Mouse (Mus musculus) intestine, embryonic 16.5 days (tissue): Measurements from ENCODE around the gene Cbarp. TPM values are rescaled to one million over a fixed set of nuclear protein-coding genes. Genes with fewer than 3 reads are reported as not detected.

Source experiments
- ATAC-seq: fragments of 200-750 bp; cut with Nextera tagmentation; 2 replicates; pipeline ENCODE4 v1.8.0; 2017; ENCODE audit warnings: moderate TSS enrichment, moderate library complexity
- H3K27ac ChIP-seq: fragments of 300-500 bp; sonication (generic); 2 replicates; pipeline ENCODE4 v1.5.1; 2014; ENCODE audit warnings: mild to moderate bottlenecking, low read length
- H3K27me3 ChIP-seq: fragments of 300-500 bp; sonication (generic); replicated peaks from 2 replicates; pipeline ENCODE4 v1.6.1; 2014; ENCODE audit warnings: low read length, control low read depth, mixed read lengths; ENCODE audit not compliant: control insufficient read depth, insufficient read depth
- H3K36me3 ChIP-seq: fragments of 300-500 bp; sonication (generic); 2 replicates; pipeline ENCODE4 v1.6.1; 2014; ENCODE audit warnings: low read length, control low read depth; ENCODE audit not compliant: control insufficient read depth, insufficient read depth
- H3K4me1 ChIP-seq: fragments of 300-500 bp; sonication (generic); 2 replicates; pipeline ENCODE4 v1.6.1; 2014; ENCODE audit warnings: low read length, control low read depth, mixed read lengths; ENCODE audit not compliant: control insufficient read depth, insufficient read depth
- H3K4me2 ChIP-seq: fragments of 300-500 bp; sonication (generic); 2 replicates; pipeline ENCODE4 v1.6.1; 2014; ENCODE audit warnings: low read depth, low read length, control low read depth
- H3K4me3 ChIP-seq: fragments of 300-500 bp; sonication (generic); 2 replicates; pipeline ENCODE4 v1.5.1; 2014; ENCODE audit warnings: mild to moderate bottlenecking, low read length
- H3K9ac ChIP-seq: fragments of 300-500 bp; sonication (generic); 2 replicates; pipeline ENCODE4 v1.6.1; 2014; ENCODE audit warnings: low read depth, low read length
- H3K9me3 ChIP-seq: fragments of 300-500 bp; sonication (generic); 2 replicates; pipeline ENCODE4 v1.6.1; 2016; ENCODE audit warnings: low read length, control low read depth; ENCODE audit not compliant: control insufficient read depth
- WGBS: fragments of 180-500 bp; shearing (Covaris S2); extraction: QIAGEN DNeasy Blood & Tissue Kit; methylation state at CpG from one replicate; pipeline ENCODE4 v1.1.7; 2014; 5-methylcytosine and 5-hydroxymethylcytosine counted together
- polyA plus RNA-seq: library from polyadenylated mRNA; unstranded; fragments of >200 nt; fragmentation: Nextera tagmentation; extraction: Ambion mirVana; gene quantifications from 2 replicates; pipeline ENCODE4 v1.2.1, GENCODE M21; 2015

Gene Cbarp
- polyA plus RNA-seq, 1 experiment from 2014 or later: 5.1 TPM

- H3K36me3 ChIP-seq: peaks cover 9% of the 10 kb centered on the region; the same call in 1 of the 2 replicates
- H3K27ac ChIP-seq: no peak overlapping the region
- no peak for ATAC-seq
Observed at GRCm38 (mm10) chr10:80139975-80140665, 515 bp downstream of the Cbarp start.

GRCm38 (mm10) chr10:80139439-80139775 lies 1.2 kb downstream of the Cbarp start:
- Histone ChIP-seq H3K4me3 (peak overlapping the region; percentile 73), H3K27me3 (peaks cover 14% of the 10 kb centered on the region; the same call in 1 of the 2 replicates), H3K9ac (peak overlapping the region; percentile 78), H3K9me3 (no peaks in the 10 kb centered on the region), H3K4me2 (peak overlapping the region; percentile 98), H3K4me1 (peaks cover 52% of the 10 kb centered on the region), H3K27ac (peak overlapping the region; percentile 61), H3K36me3 (peaks cover 4% of the 10 kb centered on the region; the same call in 1 of the 2 replicates)
- 0% methylated on average over 10 of the region's 10 CpGs for WGBS
- peak; percentile 4 for ATAC-seq

More at GRCm38 (mm10) chr10:80139975-80140665, 515 bp downstream of the Cbarp start:
- no peak overlapping the region for H3K4me2 ChIP-seq
- H3K4me1 ChIP-seq: peaks cover 57% of the 10 kb centered on the region
- peaks cover 14% of the 10 kb centered on the region; the same call in 1 of the 2 replicates for H3K27me3 ChIP-seq
- H3K4me3 ChIP-seq: no peak overlapping the region
- no peaks in the 10 kb centered on the region for H3K9me3 ChIP-seq
- no peak overlapping the region for H3K9ac ChIP-seq
- 75% methylated on average over 11 of the region's 11 CpGs for WGBS

- Histone ChIP-seq H3K27me3 (peaks cover 14% of the 10 kb centered on the region; the same call in 1 of the 2 replicates), H3K4me1 (peaks cover 47% of the 10 kb centered on the region), H3K4me2 (peak within 1 kb of the TSS; percentile 98), H3K9me3 (no peaks in the 10 kb centered on the region), H3K36me3 (no peaks in the 10 kb centered on the region), H3K4me3 (peak within 1 kb of the TSS; percentile 73), H3K27ac (peak within 1 kb of the TSS; percentile 61), H3K9ac (peak within 1 kb of the TSS; percentile 78)
- peak; percentile 8 for ATAC-seq
- 0% methylated on average over 86 of the region's 94 CpGs for WGBS
Observed at GRCm38 (mm10) chr10:80138553-80139438, 1.8 kb downstream of the Cbarp start, which contains the start of gene Atp5d. Atp5d (plus strand) TSS chr10:80138632.

- WGBS: 6% methylated on average over 30 of the region's 33 CpGs
- no peaks in the 10 kb centered on the region for H3K9me3 ChIP-seq
Observed at GRCm38 (mm10) chr10:80137626-80138552, 2.7 kb downstream of the Cbarp start.

GRCm38 (mm10) chr10:80136952-80137625 lies 3.5 kb downstream of the Cbarp start:
- Histone ChIP-seq H3K9ac (peak overlapping the region; percentile 45), H3K9me3 (no peaks in the 10 kb centered on the region), H3K4me3 (peak overlapping the region; percentile 73), H3K27me3 (peaks cover 14% of the 10 kb centered on the region; the same call in 1 of the 2 replicates), H3K27ac (no peak overlapping the region), H3K4me2 (peak overlapping the region; percentile 98), H3K36me3 (no peaks in the 10 kb centered on the region), H3K4me1 (peaks cover 36% of the 10 kb centered on the region)
- WGBS: 8% methylated on average over 27 of the region's 29 CpGs
- ATAC-seq: no peak

More at GRCm38 (mm10) chr10:80137626-80138552, 2.7 kb downstream of the Cbarp start:
- Histone ChIP-seq H3K4me3 (peak overlapping the region; percentile 73), H3K4me2 (peak overlapping the region; percentile 98), H3K27ac (no peak overlapping the region), H3K36me3 (no peaks in the 10 kb centered on the region), H3K4me1 (peaks cover 40% of the 10 kb centered on the region), H3K27me3 (peaks cover 14% of the 10 kb centered on the region; the same call in 1 of the 2 replicates), H3K9ac (peak overlapping the region; percentile 78)
- ATAC-seq: no peak

- H3K4me3 ChIP-seq: peak overlapping the region; percentile 73
- peak overlapping the region; percentile 98 for H3K4me2 ChIP-seq
- no peak overlapping the region for H3K27ac ChIP-seq
- H3K27me3 ChIP-seq: peaks cover 14% of the 10 kb centered on the region; the same call in 1 of the 2 replicates
- 0 out of 2 replicates have a peak, but pooled peaks cover 4% of the 10 kb centered on the region for H3K36me3 ChIP-seq
- H3K9ac ChIP-seq: peak overlapping the region; percentile 45
- no peak for ATAC-seq
- 18% methylated on average over 41 of the region's 49 CpGs for WGBS
- H3K9me3 ChIP-seq: no peaks in the 10 kb centered on the region
- peaks cover 44% of the 10 kb centered on the region for H3K4me1 ChIP-seq
Observed at GRCm38 (mm10) chr10:80136179-80136951, 4.3 kb downstream of the Cbarp start.

- WGBS: 89% methylated on average over 1 of the region's 1 CpGs
Observed at GRCm38 (mm10) chr10:80135641-80136040, 5.0 kb downstream of the Cbarp start.

GRCm38 (mm10) chr10:80135161-80135560 lies 5.5 kb downstream of the Cbarp start:
- H3K9me3 ChIP-seq: no peaks in the 10 kb centered on the region
- H3K4me2 ChIP-seq: no peak overlapping the region
- 84% methylated on average over 10 of the region's 10 CpGs for WGBS
- peaks cover 14% of the 10 kb centered on the region; the same call in 1 of the 2 replicates for H3K27me3 ChIP-seq
- no peak overlapping the region for H3K9ac ChIP-seq
- no peak overlapping the region for H3K27ac ChIP-seq
- peaks cover 45% of the 10 kb centered on the region for H3K4me1 ChIP-seq
- 0 out of 2 replicates have a peak, but pooled peaks cover 4% of the 10 kb centered on the region for H3K36me3 ChIP-seq
- no peak for ATAC-seq
- H3K4me3 ChIP-seq: no peak overlapping the region

More at GRCm38 (mm10) chr10:80135641-80136040, 5.0 kb downstream of the Cbarp start:
- no peak overlapping the region for H3K27ac ChIP-seq
- H3K9ac ChIP-seq: no peak overlapping the region
- no peaks in the 10 kb centered on the region for H3K9me3 ChIP-seq
- no peak overlapping the region for H3K4me3 ChIP-seq
- peaks cover 47% of the 10 kb centered on the region for H3K4me1 ChIP-seq
- H3K27me3 ChIP-seq: peaks cover 14% of the 10 kb centered on the region; the same call in 1 of the 2 replicates
- no peak overlapping the region for H3K4me2 ChIP-seq
- H3K36me3 ChIP-seq: 0 out of 2 replicates have a peak, but pooled peaks cover 4% of the 10 kb centered on the region
- no peak for ATAC-seq
